Mouse (Mus musculus) bone marrow, adult 2 months (tissue): ENCODE measurements around the gene Gpsm1. TPM values are rescaled to one million over a fixed set of nuclear protein-coding genes. Genes with fewer than 3 reads are reported as not detected.
A peak's percentile ranks its signal among the peaks of the same experiment; 100 is the strongest.

Experiments used
- H3K27ac ChIP-seq: fragments of 200-500 bp; 2 replicates; pipeline ENCODE4 v1.5.1; 2012; ENCODE audit warnings: low read depth, mild to moderate bottlenecking, control low read depth, inconsistent platforms, low read length; ENCODE audit not compliant: control insufficient read depth, poor library complexity, insufficient read depth
- H3K4me1 ChIP-seq: fragments of 200-500 bp; 2 replicates; pipeline ENCODE4 v1.6.1; 2011; ENCODE audit warnings: low read length; ENCODE audit not compliant: control insufficient read depth, insufficient read depth
- H3K4me3 ChIP-seq: fragments of 200-500 bp; replicated peaks from 2 replicates; pipeline ENCODE3; 2011; ENCODE audit warnings: mild to moderate bottlenecking, low read depth, low read length, control low read depth; ENCODE audit not compliant: control insufficient read depth
- CTCF ChIP-seq: fragments of 200-500 bp; IDR thresholded peaks from 2 replicates; pipeline ENCODE4 v1.5.1; 2011; ENCODE audit warnings: low read length, control low read depth; ENCODE audit not compliant: control insufficient read depth, insufficient read depth
- POLR2A ChIP-seq: fragments of 200-500 bp; IDR thresholded peaks from 2 replicates; pipeline ENCODE4 v1.6.1; 2011; ENCODE audit warnings: low read depth, mild to moderate bottlenecking, control low read depth, low read length, borderline replicate concordance; ENCODE audit not compliant: control insufficient read depth
- WGBS: fragments of 180-500 bp; shearing (Covaris S2); methylation state at CpG from one replicate; pipeline ENCODE4 v1.1.7; 2018; 5-methylcytosine and 5-hydroxymethylcytosine counted together
- polyA plus RNA-seq: library from polyadenylated mRNA; stranded (reverse); fragments of >200 nt; gene quantifications from 2 replicates; pipeline ENCODE4 v1.2.4, GENCODE M21; 2011; ENCODE audit warnings: low replicate concordance; ENCODE audit not compliant: missing spikeins, insufficient read depth, insufficient read length

Gpsm1 gene
- polyA plus RNA-seq, 1 experiment = 10.0 TPM

DNA sequence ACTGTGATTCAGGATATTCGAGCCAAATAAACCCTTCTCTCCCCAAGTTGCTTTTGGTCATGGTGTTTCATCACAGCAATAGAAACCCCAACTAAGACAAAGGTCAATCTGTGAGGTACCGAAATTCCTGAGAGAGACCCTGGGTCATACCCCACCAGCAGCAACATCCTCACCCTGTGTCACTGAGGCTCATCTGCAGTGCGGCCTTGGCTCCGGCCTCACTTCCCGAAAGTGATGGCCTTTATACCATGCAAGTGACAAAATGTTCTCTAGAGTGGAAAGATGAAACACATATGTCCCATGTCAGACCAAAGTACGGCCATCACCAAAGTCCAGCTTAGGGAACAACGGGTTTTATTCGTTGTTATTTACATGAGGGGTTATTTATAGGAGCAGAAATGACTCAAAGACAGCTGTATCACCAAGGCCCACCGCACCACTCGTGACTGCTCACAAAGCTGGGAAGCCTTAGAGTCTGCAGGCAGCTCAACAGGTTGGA, 13.3 kb upstream of the Gpsm1 start:
- Histone ChIP-seq H3K4me1 (no peaks in the 10 kb centered on the region), H3K4me3 (no peak overlapping the region), H3K27ac (no peak overlapping the region)
- WGBS = 83% methylated on average over 10 of the region's 10 CpGs
- no peak for TF ChIP-seq CTCF
- TF ChIP-seq POLR2A = no peak

GRCm38 (mm10) chr2:26304711-26305110, 10.6 kb upstream of the Gpsm1 start:
- 30% methylated on average over 1 of the region's 1 CpGs for WGBS
- Histone ChIP-seq H3K4me3 (no peak overlapping the region), H3K4me1 (no peaks in the 10 kb centered on the region), H3K27ac (no peak overlapping the region)
- no peak for TF ChIP-seq POLR2A
- no peak for TF ChIP-seq CTCF

GRCm38 (mm10) chr2:26305555-26305954, 9.8 kb upstream of the Gpsm1 start:
- H3K27ac ChIP-seq = no peak overlapping the region
- H3K4me3 ChIP-seq = no peak overlapping the region
- WGBS = 79% methylated on average over 2 of the region's 2 CpGs
- TF ChIP-seq POLR2A (no peak), CTCF (no peak)
- H3K4me1 ChIP-seq = no peaks in the 10 kb centered on the region

GRCm38 (mm10) chr2:26306702-26307101, 8.6 kb upstream of the Gpsm1 start:
- no peak for TF ChIP-seq POLR2A
- TF ChIP-seq CTCF = no peak

GRCm38 (mm10) chr2:26309739-26310138, 5.6 kb upstream of the Gpsm1 start:
- no peak overlapping the region for H3K27ac ChIP-seq
- H3K4me1 ChIP-seq = peaks cover 5% of the 10 kb centered on the region
- 76% methylated on average over 10 of the region's 10 CpGs for WGBS

More at GRCm38 (mm10) chr2:26306702-26307101, 8.6 kb upstream of the Gpsm1 start:
- H3K27ac ChIP-seq = no peak overlapping the region
- peaks cover 3% of the 10 kb centered on the region; the same call in 1 of the 2 replicates for H3K4me1 ChIP-seq
- 79% methylated on average over 3 of the region's 3 CpGs for WGBS
- H3K4me3 ChIP-seq = no peak overlapping the region

GRCm38 (mm10) chr2:26311936-26312335, 3.4 kb upstream of the Gpsm1 start:
- WGBS = 43% methylated on average over 5 of the region's 5 CpGs
- H3K4me1 ChIP-seq = peaks cover 9% of the 10 kb centered on the region
- TF ChIP-seq POLR2A (no peak), CTCF (no peak)
- no peak overlapping the region for H3K4me3 ChIP-seq
- no peak overlapping the region for H3K27ac ChIP-seq

More at GRCm38 (mm10) chr2:26309739-26310138, 5.6 kb upstream of the Gpsm1 start:
- no peak overlapping the region for H3K4me3 ChIP-seq
- TF ChIP-seq POLR2A = no peak
- no peak for TF ChIP-seq CTCF

DNA sequence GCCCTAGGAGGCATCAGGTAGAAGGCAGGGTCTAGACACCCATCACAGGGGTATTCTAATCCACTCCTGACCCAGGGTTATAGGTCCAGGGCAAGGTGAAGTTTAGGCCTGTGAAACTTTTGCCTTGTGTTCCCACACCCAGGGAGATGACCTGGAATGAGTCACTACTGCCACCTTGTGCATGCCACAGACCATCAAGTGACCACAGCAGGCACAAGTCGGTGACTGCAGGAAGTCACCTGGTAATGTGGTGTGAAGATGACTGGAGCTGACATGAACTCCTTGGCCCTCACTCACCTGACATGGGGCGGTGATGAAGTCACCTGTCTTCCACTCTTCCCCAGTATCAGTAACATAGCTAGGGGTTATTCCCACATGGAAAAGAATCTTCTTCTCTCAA, 2.5 kb upstream of the Gpsm1 start:
- TF ChIP-seq POLR2A = no peak
- TF ChIP-seq CTCF = peak; percentile 36; the same call in 1 of the 2 replicates

DNA sequence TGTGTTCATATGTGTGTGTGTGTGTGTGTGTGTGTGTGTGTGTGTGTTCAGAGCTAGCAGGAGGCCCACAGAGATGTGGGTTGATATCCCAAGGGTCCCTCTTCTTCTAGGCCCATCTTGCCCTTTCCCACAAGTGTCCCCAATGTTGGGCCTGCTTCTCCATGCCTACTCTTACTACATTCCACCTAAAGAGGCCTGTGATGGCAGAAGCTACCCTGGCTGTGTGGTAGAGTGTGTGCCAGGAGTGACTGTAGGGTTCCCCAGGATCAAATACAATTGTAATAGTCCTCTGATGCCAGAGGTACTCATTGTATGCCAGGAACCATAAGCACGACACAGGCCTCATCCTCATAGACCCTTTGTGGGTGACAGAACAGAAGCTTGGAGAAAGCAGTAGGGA, 1.9 kb upstream of the Gpsm1 start:
- H3K4me1 ChIP-seq = peaks cover 9% of the 10 kb centered on the region

More for the DNA sequence above, 2.5 kb upstream of the Gpsm1 start:
- Histone ChIP-seq H3K4me1 (peaks cover 9% of the 10 kb centered on the region), H3K27ac (no peak overlapping the region), H3K4me3 (no peak overlapping the region)
- 43% methylated on average over 2 of the region's 2 CpGs for WGBS

GRCm38 (mm10) chr2:26314281-26315071, 839 bp upstream of the Gpsm1 start:
- TF ChIP-seq CTCF (no peak), POLR2A (no peak)
- peak overlapping the region; percentile 39 for H3K4me3 ChIP-seq
- 69% methylated on average over 13 of the region's 13 CpGs for WGBS
- H3K27ac ChIP-seq = no peak overlapping the region
- peaks cover 9% of the 10 kb centered on the region for H3K4me1 ChIP-seq

More for the DNA sequence above, 1.9 kb upstream of the Gpsm1 start:
- 71% methylated on average over 1 of the region's 1 CpGs for WGBS
- no peak for TF ChIP-seq POLR2A
- no peak for TF ChIP-seq CTCF
- Histone ChIP-seq H3K27ac (no peak overlapping the region), H3K4me3 (no peak overlapping the region)
